Mouse (Mus musculus): ENCODE data around the gene Gm12169.

DNA sequence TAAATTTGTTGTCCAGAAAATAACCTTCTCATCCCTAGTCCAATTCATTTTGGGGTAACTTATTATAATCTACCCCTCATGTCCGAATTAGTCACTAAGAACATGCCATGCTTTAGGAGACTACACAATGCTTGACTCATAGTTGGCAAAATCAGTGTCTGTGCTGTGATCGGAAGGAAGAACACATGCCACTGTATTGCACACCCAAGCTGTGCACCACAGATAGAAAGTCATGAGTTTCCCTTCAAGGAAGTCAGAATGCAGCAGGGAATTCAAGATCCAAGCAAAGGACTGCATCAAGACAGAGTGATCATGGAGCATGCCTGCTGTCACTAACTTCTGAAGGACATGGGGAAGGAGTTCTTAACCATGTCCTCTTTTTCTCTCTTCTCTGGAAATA lies 35.4 kb upstream of the Gm12169 start:
- TF ChIP-seq CTCF (IDR thresholded peaks at IDR 0.05; ENCODE audit: low read depth) (no peak), EP300 (IDR thresholded peaks at IDR 0.05; ENCODE audit: low read depth) (no peak)

All from liver, postnatal 0 days (tissue).